Mouse (Mus musculus) heart, postnatal 0 days (tissue): ENCODE measurements around the gene Ano3. TPM values are rescaled to one million over a fixed set of nuclear protein-coding genes. Genes with fewer than 3 reads are reported as not detected.

Experiments used
- ATAC-seq: fragments of 200-750 bp; cut with Nextera tagmentation; 2 replicates; pipeline ENCODE4 v1.8.0; 2017; ENCODE audit warnings: low read depth, moderate number of reproducible peaks, moderate library complexity; ENCODE audit not compliant: insufficient read depth
- DNase-seq: peaks from one replicate; pipeline ENCODE4 v3.0.0-alpha.2; 2016; ENCODE audit warnings: low spot score
- H3K27ac ChIP-seq: fragments of 300-500 bp; sonication (generic); 2 replicates; pipeline ENCODE4 v1.5.1; 2014; ENCODE audit warnings: low read depth, mild to moderate bottlenecking
- H3K27me3 ChIP-seq: fragments of 300-500 bp; sonication (generic); 2 replicates; pipeline ENCODE4 v1.6.1; 2014; ENCODE audit warnings: low read length, mixed read lengths; ENCODE audit not compliant: control insufficient read depth, insufficient read depth
- H3K36me3 ChIP-seq: fragments of 300-500 bp; sonication (generic); replicated peaks from 2 replicates; pipeline ENCODE4 v1.6.1; 2014; ENCODE audit warnings: low read length, mixed read lengths; ENCODE audit not compliant: control insufficient read depth, insufficient read depth
- H3K4me1 ChIP-seq: fragments of 300-500 bp; sonication (generic); 2 replicates; pipeline ENCODE4 v1.6.1; 2014; ENCODE audit warnings: antibody characterized with exemption; ENCODE audit not compliant: control insufficient read depth, insufficient read depth
- H3K4me2 ChIP-seq: fragments of 300-500 bp; sonication (generic); 2 replicates; pipeline ENCODE4 v1.6.1; 2014; ENCODE audit warnings: low read depth, mild to moderate bottlenecking, low read length, moderate library complexity
- H3K4me3 ChIP-seq: fragments of 300-500 bp; sonication (generic); 2 replicates; pipeline ENCODE4 v1.5.1; 2014; ENCODE audit warnings: low read depth, low read length
- H3K9ac ChIP-seq: fragments of 300-500 bp; sonication (generic); replicated peaks from 2 replicates; pipeline ENCODE4 v1.6.1; 2014; ENCODE audit warnings: low read depth, low read length, mixed read lengths
- H3K9me3 ChIP-seq: fragments of 300-500 bp; sonication (generic); replicated peaks from 2 replicates; pipeline ENCODE4 v1.6.1; 2016; ENCODE audit warnings: low read length; ENCODE audit not compliant: control insufficient read depth
- CTCF ChIP-seq: IDR thresholded peaks from 2 replicates; pipeline ENCODE4 v1.5.1; 2016; ENCODE audit warnings: antibody characterized with exemption, control low read depth, low read depth
- EP300 ChIP-seq: IDR thresholded peaks from 2 replicates; pipeline ENCODE4 v1.6.1; 2016; ENCODE audit warnings: antibody characterized with exemption, low read depth
- WGBS: fragments of 180-500 bp; shearing (Covaris S2); extraction: QIAGEN DNeasy Blood & Tissue Kit; methylation state at CpG from one replicate; pipeline ENCODE4 v1.1.7; 2014; 5-methylcytosine and 5-hydroxymethylcytosine counted together
- polyA plus RNA-seq: library from polyadenylated mRNA; unstranded; fragments of >200 nt; fragmentation: Nextera tagmentation; extraction: Ambion mirVana; gene quantifications from 2 replicates; pipeline ENCODE4 v1.2.1, GENCODE M21; 2015
- total RNA-seq: library from RNA; depleted of rRNA; stranded (reverse); fragments of >200 nt; gene quantifications from 2 replicates; pipeline ENCODE4 v1.2.3, GENCODE M21; 2014; ENCODE audit warnings: low replicate concordance

Gene Ano3
- total and polyA plus RNA-seq, 2 experiments from 2014 or later: 0.18 TPM; not detected in 1

- no peaks in the 10 kb centered on the region for H3K4me1 ChIP-seq
- no peak overlapping the region for H3K4me3 ChIP-seq
- 71% methylated on average over 5 of the region's 5 CpGs for WGBS
- no peak overlapping the region for H3K4me2 ChIP-seq
- no peaks in the 10 kb centered on the region for H3K36me3 ChIP-seq
- H3K9ac ChIP-seq: no peak overlapping the region
- ATAC-seq (no peak), DNase-seq (no peak)
- TF ChIP-seq CTCF (no peak), EP300 (no peak)
- H3K27me3 ChIP-seq: no peaks in the 10 kb centered on the region
- H3K27ac ChIP-seq: no peak overlapping the region
- no peaks in the 10 kb centered on the region for H3K9me3 ChIP-seq
Measured at GRCm38 (mm10) chr2:110806302-110807093, 144.2 kb downstream of the Ano3 start.

GRCm38 (mm10) chr2:110795928-110796327 is 154.8 kb downstream of the Ano3 start:
- WGBS: 47% methylated on average over 1 of the region's 1 CpGs

DNA sequence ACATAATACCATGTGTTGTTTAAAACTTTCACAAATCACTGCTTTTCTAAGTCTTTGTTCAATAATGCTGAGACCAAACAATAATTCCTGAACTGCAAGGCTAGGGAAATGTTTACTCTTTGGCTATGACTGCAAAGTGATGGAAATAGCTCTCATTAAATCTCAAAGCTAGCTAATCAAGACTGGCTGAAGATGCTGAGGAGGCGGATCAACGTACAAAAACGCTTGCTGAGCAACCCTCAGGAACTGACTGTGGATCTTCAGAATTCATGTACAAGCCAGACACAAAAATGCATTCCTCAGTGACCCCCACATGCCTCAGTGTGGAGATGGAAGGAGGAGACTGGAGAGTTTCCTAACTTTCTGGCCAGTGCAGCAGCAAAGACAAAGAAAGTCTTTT is 155.3 kb downstream of the Ano3 start:
- no peak overlapping the region for H3K4me3 ChIP-seq
- H3K9ac ChIP-seq: no peak overlapping the region
- TF ChIP-seq EP300 (no peak), CTCF (no peak)
- no peaks in the 10 kb centered on the region for H3K36me3 ChIP-seq
- ATAC-seq (no peak), DNase-seq (no peak)
- no peak overlapping the region for H3K27ac ChIP-seq
- WGBS: 62% methylated on average over 3 of the region's 3 CpGs
- H3K27me3 ChIP-seq: no peaks in the 10 kb centered on the region
- no peak overlapping the region for H3K4me2 ChIP-seq
- peaks cover 10% of the 10 kb centered on the region for H3K4me1 ChIP-seq
- no peaks in the 10 kb centered on the region for H3K9me3 ChIP-seq

More at GRCm38 (mm10) chr2:110795928-110796327, 154.8 kb downstream of the Ano3 start:
- Histone ChIP-seq H3K9me3 (no peaks in the 10 kb centered on the region), H3K27me3 (no peaks in the 10 kb centered on the region), H3K4me3 (no peak overlapping the region), H3K4me2 (no peak overlapping the region), H3K4me1 (peaks cover 10% of the 10 kb centered on the region), H3K9ac (no peak overlapping the region), H3K36me3 (no peaks in the 10 kb centered on the region), H3K27ac (no peak overlapping the region)
- DNase-seq: no peak
- TF ChIP-seq EP300 (no peak), CTCF (no peak)
- ATAC-seq: no peak

GRCm38 (mm10) chr2:110787396-110787795 is 163.3 kb downstream of the Ano3 start:
- TF ChIP-seq EP300: no peak
- TF ChIP-seq CTCF: no peak
- H3K27me3 ChIP-seq: no peaks in the 10 kb centered on the region
- no peak overlapping the region for H3K4me2 ChIP-seq
- H3K9ac ChIP-seq: no peak overlapping the region
- H3K9me3 ChIP-seq: no peaks in the 10 kb centered on the region
- no peak overlapping the region for H3K27ac ChIP-seq
- no peaks in the 10 kb centered on the region for H3K4me1 ChIP-seq
- no peak overlapping the region for H3K4me3 ChIP-seq
- DNase-seq: no peak
- WGBS: 61% methylated on average over 3 of the region's 3 CpGs
- H3K36me3 ChIP-seq: no peaks in the 10 kb centered on the region
- no peak for ATAC-seq

- ATAC-seq (no peak), DNase-seq (no peak)
- H3K9me3 ChIP-seq: no peaks in the 10 kb centered on the region
- no peaks in the 10 kb centered on the region for H3K27me3 ChIP-seq
- H3K36me3 ChIP-seq: no peaks in the 10 kb centered on the region
- H3K27ac ChIP-seq: no peak overlapping the region
- WGBS: 78% methylated on average over 2 of the region's 2 CpGs
- no peak for TF ChIP-seq EP300
- no peak for TF ChIP-seq CTCF
- H3K4me2 ChIP-seq: no peak overlapping the region
- no peaks in the 10 kb centered on the region for H3K4me1 ChIP-seq
- H3K9ac ChIP-seq: no peak overlapping the region
- H3K4me3 ChIP-seq: no peak overlapping the region
Measured at GRCm38 (mm10) chr2:110759434-110759833, 191.3 kb downstream of the Ano3 start.

DNA sequence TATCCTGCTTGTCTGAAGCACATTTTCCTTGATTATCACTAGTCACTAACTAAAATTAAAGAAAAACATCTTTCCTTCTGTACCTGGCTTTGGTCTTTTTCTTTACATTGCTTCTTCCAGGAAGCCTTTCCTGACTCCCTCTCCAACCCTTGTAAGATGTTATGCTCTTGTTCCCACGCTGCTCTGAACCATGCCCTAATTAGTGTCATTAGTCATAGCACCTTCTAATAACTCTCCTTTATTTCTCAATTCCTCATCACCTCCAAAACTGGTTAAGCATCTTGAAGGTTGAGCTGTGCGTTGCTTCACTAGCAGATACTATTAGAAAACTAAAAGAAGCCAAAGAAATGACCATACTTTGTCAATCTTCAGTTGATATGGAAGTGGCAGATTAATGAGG is 193.2 kb downstream of the Ano3 start:
- H3K4me2 ChIP-seq: no peak overlapping the region
- no peaks in the 10 kb centered on the region for H3K27me3 ChIP-seq
- H3K27ac ChIP-seq: no peak overlapping the region
- H3K9me3 ChIP-seq: no peaks in the 10 kb centered on the region
- ATAC-seq: no peak
- H3K9ac ChIP-seq: no peak overlapping the region
- 74% methylated on average over 2 of the region's 2 CpGs for WGBS
- no peak for DNase-seq
- H3K4me1 ChIP-seq: no peaks in the 10 kb centered on the region
- H3K4me3 ChIP-seq: no peak overlapping the region
- H3K36me3 ChIP-seq: no peaks in the 10 kb centered on the region
- no peak for TF ChIP-seq CTCF
- TF ChIP-seq EP300: no peak
